Mouse (Mus musculus) stomach, embryonic 15.5 days (tissue): ENCODE results near the gene Gm13128. TPM values are rescaled to one million over a fixed set of nuclear protein-coding genes. Genes with fewer than 3 reads are reported as not detected.
"Not testable (repeated sequence)": the region's sequence is repeated elsewhere in the genome, so short reads cannot be mapped to it uniquely, and the experiment has no call there.

ENCODE experiments used
- ATAC-seq: fragments of 200-750 bp; cut with Nextera tagmentation; 2 replicates; pipeline ENCODE4 v1.8.0; 2017; ENCODE audit warnings: low read depth, moderate number of reproducible peaks, moderate TSS enrichment; ENCODE audit not compliant: insufficient read depth, low FRiP score
- H3K27ac ChIP-seq: fragments of 300-500 bp; sonication (generic); 2 replicates; pipeline ENCODE4 v1.5.1; 2015; ENCODE audit warnings: mild to moderate bottlenecking, inconsistent platforms
- H3K27me3 ChIP-seq: fragments of 300-500 bp; sonication (generic); replicated peaks from 2 replicates; pipeline ENCODE4 v1.6.1; 2015; ENCODE audit warnings: inconsistent platforms
- H3K36me3 ChIP-seq: fragments of 300-500 bp; sonication (generic); 2 replicates; pipeline ENCODE4 v1.6.1; 2015; ENCODE audit warnings: inconsistent platforms
- H3K4me1 ChIP-seq: fragments of 300-500 bp; sonication (generic); 2 replicates; pipeline ENCODE4 v1.6.1; 2015; ENCODE audit warnings: inconsistent platforms
- H3K4me2 ChIP-seq: fragments of 300-500 bp; sonication (generic); 2 replicates; pipeline ENCODE4 v1.6.1; 2015; ENCODE audit warnings: mild to moderate bottlenecking, inconsistent platforms
- H3K4me3 ChIP-seq: fragments of 300-500 bp; sonication (generic); replicated peaks from 2 replicates; pipeline ENCODE4 v1.5.1; 2015; ENCODE audit warnings: inconsistent platforms
- H3K9ac ChIP-seq: fragments of 300-500 bp; sonication (generic); 2 replicates; pipeline ENCODE4 v1.6.1; 2015; ENCODE audit warnings: inconsistent platforms
- H3K9me3 ChIP-seq: fragments of 300-500 bp; sonication (generic); 2 replicates; pipeline ENCODE4 v1.6.1; 2016; ENCODE audit warnings: inconsistent platforms
- WGBS: fragments of 180-500 bp; shearing (Covaris S2); methylation state at CpG from one replicate; pipeline ENCODE4 v1.1.7; 2015; 5-methylcytosine and 5-hydroxymethylcytosine counted together
- polyA plus RNA-seq: library from polyadenylated mRNA; unstranded; fragments of >200 nt; fragmentation: Nextera tagmentation; extraction: Ambion mirVana; gene quantifications from 2 replicates; pipeline ENCODE4 v1.2.1, GENCODE M21; 2015

Gene Gm13128
- not detected in 2 replicates for polyA plus RNA-seq

GRCm38 (mm10) chr4:144329949-144330348, at the start of gene Gm13128:
Gene Gm13128 (plus strand): TSS chr4:144330249.
- not testable (repeated sequence) for H3K9ac ChIP-seq, H3K9me3 ChIP-seq, H3K27me3 ChIP-seq, H3K27ac ChIP-seq, H3K36me3 ChIP-seq, ATAC-seq, H3K4me2 ChIP-seq, H3K4me1 ChIP-seq, H3K4me3 ChIP-seq
- 63% methylated on average over 4 of the region's 4 CpGs for WGBS

GRCm38 (mm10) chr4:144280388-144280787, 49.7 kb upstream of the Gm13128 start, which contains the start of gene Pramel5:
Gene Pramel5 (minus strand): TSS chr4:144280488.
- not testable (repeated sequence) for ATAC-seq, H3K4me2 ChIP-seq, H3K4me1 ChIP-seq, H3K9me3 ChIP-seq, H3K27me3 ChIP-seq, H3K4me3 ChIP-seq, H3K27ac ChIP-seq, H3K9ac ChIP-seq, H3K36me3 ChIP-seq
- 56% methylated on average over 1 of the region's 1 CpGs for WGBS

- H3K27ac ChIP-seq, H3K9ac ChIP-seq, H3K4me1 ChIP-seq, H3K36me3 ChIP-seq, H3K4me3 ChIP-seq, H3K27me3 ChIP-seq, ATAC-seq, H3K9me3 ChIP-seq, H3K4me2 ChIP-seq: not testable (repeated sequence)
- 38% methylated on average over 1 of the region's 1 CpGs for WGBS
Measured at GRCm38 (mm10) chr4:144299414-144299813, 30.6 kb upstream of the Gm13128 start.

- WGBS, result 66% methylated on average over 2 of the region's 2 CpGs
- not testable (repeated sequence) for H3K9ac ChIP-seq, H3K9me3 ChIP-seq, H3K27me3 ChIP-seq, ATAC-seq, H3K4me1 ChIP-seq, H3K36me3 ChIP-seq, H3K4me2 ChIP-seq, H3K27ac ChIP-seq, H3K4me3 ChIP-seq
Measured at GRCm38 (mm10) chr4:144312666-144313460, 17.2 kb upstream of the Gm13128 start.

DNA sequence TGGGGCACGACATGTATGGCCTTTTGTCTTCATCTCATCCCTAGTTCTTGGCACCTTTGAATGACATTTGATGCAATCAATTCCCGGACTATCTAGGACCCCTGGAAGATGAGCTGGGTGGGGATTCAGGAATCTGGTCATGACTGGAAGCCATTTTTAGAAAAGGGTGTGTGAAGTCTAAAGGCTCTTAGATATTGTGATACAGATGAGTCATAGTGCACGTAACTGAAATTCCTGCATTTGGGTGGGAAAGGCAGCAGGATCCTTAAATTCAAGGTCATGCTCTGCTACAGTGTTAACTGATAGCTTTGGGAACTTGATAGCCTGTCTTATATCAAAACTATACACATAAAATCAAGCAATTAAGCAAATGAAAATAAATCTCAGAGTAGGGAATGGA, 5.8 kb downstream of the Gm13128 start:
- H3K36me3 ChIP-seq, H3K27ac ChIP-seq, H3K4me2 ChIP-seq, H3K4me3 ChIP-seq, H3K9ac ChIP-seq, H3K4me1 ChIP-seq, H3K27me3 ChIP-seq, H3K9me3 ChIP-seq, ATAC-seq: not testable (repeated sequence)
- 81% methylated on average over 3 of the region's 3 CpGs for WGBS

DNA sequence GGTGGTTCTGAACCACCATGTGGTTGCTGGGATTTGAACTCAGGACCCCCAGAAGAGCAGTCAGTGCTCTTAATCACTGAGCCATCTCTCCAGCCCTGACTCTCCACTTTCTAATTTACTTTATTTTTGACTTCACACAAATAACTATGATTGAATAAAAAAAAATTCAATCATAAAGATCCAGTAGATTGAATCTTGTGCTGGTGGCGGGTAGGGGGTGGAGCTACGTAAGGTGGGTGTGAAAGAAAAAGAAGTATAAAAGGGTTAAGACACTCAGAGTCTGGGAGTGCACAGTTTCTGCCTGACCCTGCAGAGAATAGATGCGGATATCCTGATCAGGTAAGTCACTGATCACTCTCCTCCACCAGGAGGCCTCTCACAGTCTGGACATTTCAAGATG, 27.6 kb downstream of the Gm13128 start, which contains the start of gene Gm13119:
TSS of gene Gm13119 (plus strand) at position 301 of the 400 bp plus-strand sequence.
- not testable (repeated sequence) for H3K4me3 ChIP-seq, H3K9ac ChIP-seq, H3K9me3 ChIP-seq, H3K27me3 ChIP-seq, H3K36me3 ChIP-seq, H3K4me1 ChIP-seq, H3K4me2 ChIP-seq, ATAC-seq, H3K27ac ChIP-seq
- WGBS, result 84% methylated on average over 3 of the region's 3 CpGs

DNA sequence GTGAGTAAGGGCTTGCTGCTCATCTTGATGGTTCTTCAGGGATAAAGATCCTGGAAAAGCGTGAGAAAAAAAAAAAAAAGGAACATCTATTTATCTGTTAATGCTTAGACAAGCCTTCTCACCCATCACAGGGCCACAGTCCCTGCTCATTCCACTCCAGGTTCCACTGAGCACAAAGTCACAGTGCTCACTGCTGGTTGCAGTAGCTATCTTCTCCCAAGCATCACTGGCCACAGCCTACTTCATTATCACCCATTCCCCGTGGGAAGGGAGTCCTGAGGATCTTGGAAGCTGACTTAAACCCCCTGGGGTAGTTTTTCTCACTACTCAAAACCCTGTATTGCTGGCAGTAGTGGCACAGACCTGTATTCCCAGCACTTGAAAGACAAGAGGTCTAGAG, 47.9 kb downstream of the Gm13128 start, which contains the start of gene Pramef20:
TSS of gene Pramef20 (minus strand) at position 23 of the 400 bp plus-strand sequence.
- no peaks in the 10 kb centered on the region for H3K36me3 ChIP-seq
- H3K4me3 ChIP-seq, result no peak within 1 kb of the TSS
- no peaks in the 10 kb centered on the region for H3K4me1 ChIP-seq
- H3K9ac ChIP-seq, result no peak within 1 kb of the TSS
- H3K27me3 ChIP-seq, result no peaks in the 10 kb centered on the region
- ATAC-seq, result no peak
- 44% methylated on average over 2 of the region's 2 CpGs for WGBS
- no peaks in the 10 kb centered on the region for H3K9me3 ChIP-seq
- H3K27ac ChIP-seq, result no peak within 1 kb of the TSS
- H3K4me2 ChIP-seq, result no peak within 1 kb of the TSS

Other genes with a start within 250 kb of the Gm13128 start
- not detected in 2 replicates for gene Gm13102, start 223.8 kb upstream of the Gm13128 start, polyA plus RNA-seq
- not detected in 2 replicates for gene Oog3, start 167.6 kb upstream of the Gm13128 start, polyA plus RNA-seq
- gene Oog2, start 139.5 kb upstream of the Gm13128 start, polyA plus RNA-seq, result not detected in 2 replicates
- gene C87977, start 116.9 kb upstream of the Gm13128 start, polyA plus RNA-seq, result not detected in 2 replicates
- not detected in 2 replicates for gene Pramel5, start 49.8 kb upstream of the Gm13128 start, polyA plus RNA-seq
- not detected in 2 replicates for gene Gm13119, start 27.7 kb downstream of the Gm13128 start, polyA plus RNA-seq
- gene Pramef20, start 47.7 kb downstream of the Gm13128 start, polyA plus RNA-seq, result not detected in 2 replicates
- gene Pramef12, start 78.2 kb downstream of the Gm13128 start, polyA plus RNA-seq, result 0.09 and 0.13 TPM in 2 replicates
- not detected in 2 replicates for gene 1700012P22Rik, start 108.5 kb downstream of the Gm13128 start, polyA plus RNA-seq
- gene Gm9944, start 123.1 kb downstream of the Gm13128 start, polyA plus RNA-seq, result not detected in 2 replicates
- not detected in 2 replicates for gene Aadacl3, start 133.5 kb downstream of the Gm13128 start, polyA plus RNA-seq
- gene 9430007A20Rik, start 189.6 kb downstream of the Gm13128 start, polyA plus RNA-seq, result not detected in 2 replicates
- not detected in 2 replicates for gene Gm13124, start 234.9 kb downstream of the Gm13128 start, polyA plus RNA-seq